Mouse (Mus musculus) limb, embryonic 11.5 days (tissue): ENCODE measurements around the gene Ier5. TPM values are rescaled to one million over a fixed set of nuclear protein-coding genes. Genes with fewer than 3 reads are reported as not detected.

Experiments used
- ATAC-seq: fragments of 200-750 bp; cut with Nextera tagmentation; 2 replicates; pipeline ENCODE4 v1.8.0; 2017; ENCODE audit warnings: low read depth; ENCODE audit not compliant: insufficient number of reproducible peaks, low FRiP score, low TSS enrichment
- DNase-seq: peaks from one replicate; pipeline ENCODE4 v3.0.0-alpha.2; 2015; ENCODE audit warnings: low spot score
- H3K27ac ChIP-seq: fragments of 300-500 bp; sonication (generic); replicated peaks from 2 replicates; pipeline ENCODE4 v1.5.1; 2014; ENCODE audit warnings: low read depth, mild to moderate bottlenecking, low read length
- H3K27me3 ChIP-seq: fragments of 300-500 bp; sonication (generic); 2 replicates; pipeline ENCODE4 v1.6.1; 2014; ENCODE audit warnings: mild to moderate bottlenecking, low read length, mixed read lengths; ENCODE audit not compliant: control insufficient read depth, insufficient read depth
- H3K36me3 ChIP-seq: fragments of 300-500 bp; sonication (generic); 2 replicates; pipeline ENCODE4 v1.6.1; 2014; ENCODE audit warnings: mild to moderate bottlenecking, low read length, moderate library complexity, mixed read lengths; ENCODE audit not compliant: control insufficient read depth, insufficient read depth
- H3K4me1 ChIP-seq: fragments of 300-500 bp; sonication (generic); 2 replicates; pipeline ENCODE4 v1.6.1; 2014; ENCODE audit warnings: low read length, mixed read lengths; ENCODE audit not compliant: control insufficient read depth, insufficient read depth
- H3K4me2 ChIP-seq: fragments of 300-500 bp; sonication (generic); 2 replicates; pipeline ENCODE4 v1.6.1; 2014; ENCODE audit warnings: low read depth, mild to moderate bottlenecking, moderate library complexity; ENCODE audit not compliant: severe bottlenecking
- H3K4me3 ChIP-seq: fragments of 300-500 bp; sonication (generic); 2 replicates; pipeline ENCODE4 v1.5.1; 2014; ENCODE audit warnings: low read depth, low read length
- H3K9ac ChIP-seq: fragments of 300-500 bp; sonication (generic); 2 replicates; pipeline ENCODE4 v1.6.1; 2014; ENCODE audit warnings: mild to moderate bottlenecking, low read length
- H3K9me3 ChIP-seq: fragments of 300-500 bp; sonication (generic); 2 replicates; pipeline ENCODE4 v1.6.1; 2016; ENCODE audit warnings: low read length; ENCODE audit not compliant: control insufficient read depth
- WGBS: fragments of 180-500 bp; shearing (Covaris S2); extraction: QIAGEN DNeasy Blood & Tissue Kit; methylation state at CpG from one replicate; pipeline ENCODE4 v1.1.7; 2014; 5-methylcytosine and 5-hydroxymethylcytosine counted together
- polyA plus RNA-seq: library from polyadenylated mRNA; unstranded; fragments of >200 nt; fragmentation: Nextera tagmentation; extraction: Ambion mirVana; gene quantifications from 2 replicates; pipeline ENCODE4 v1.2.1, GENCODE M21; 2014

Ier5 gene
- polyA plus RNA-seq: 12.4 and 15.0 TPM in 2 replicates

- Histone ChIP-seq H3K9me3 (no peaks in the 10 kb centered on the region), H3K4me3 (peak within 1 kb of the TSS; percentile 98), H3K9ac (peak within 1 kb of the TSS; percentile 97), H3K4me2 (peak within 1 kb of the TSS; percentile 83), H3K4me1 (0 out of 2 replicates have a peak, but pooled peaks cover 3% of the 10 kb centered on the region), H3K27me3 (no peaks in the 10 kb centered on the region), H3K36me3 (no peaks in the 10 kb centered on the region), H3K27ac (peak within 1 kb of the TSS; percentile 73)
- under 1% methylated on average over 40 of the region's 40 CpGs for WGBS
- DNase-seq: peak; percentile 99
- ATAC-seq: peak; percentile 97
Observed at GRCm38 (mm10) chr1:155099280-155099848, at the start of gene Ier5. TSS of gene Ier5 (minus strand) at chr1:155099636.

- ATAC-seq (no peak), DNase-seq (no peak)
- whole genome bisulfite sequencing: 80% methylated on average over 2 of the region's 2 CpGs
- H3K27ac ChIP-seq: no peak overlapping the region
- no peaks in the 10 kb centered on the region for H3K27me3 ChIP-seq
- H3K36me3 ChIP-seq: no peaks in the 10 kb centered on the region
- H3K4me3 ChIP-seq: no peak overlapping the region
- H3K4me2 ChIP-seq: no peak overlapping the region
- 0 out of 2 replicates have a peak, but pooled peaks cover 2% of the 10 kb centered on the region for H3K4me1 ChIP-seq
- no peak overlapping the region for H3K9ac ChIP-seq
- no peaks in the 10 kb centered on the region for H3K9me3 ChIP-seq
Observed at GRCm38 (mm10) chr1:155147228-155147627, 47.8 kb upstream of the Ier5 start.

DNA sequence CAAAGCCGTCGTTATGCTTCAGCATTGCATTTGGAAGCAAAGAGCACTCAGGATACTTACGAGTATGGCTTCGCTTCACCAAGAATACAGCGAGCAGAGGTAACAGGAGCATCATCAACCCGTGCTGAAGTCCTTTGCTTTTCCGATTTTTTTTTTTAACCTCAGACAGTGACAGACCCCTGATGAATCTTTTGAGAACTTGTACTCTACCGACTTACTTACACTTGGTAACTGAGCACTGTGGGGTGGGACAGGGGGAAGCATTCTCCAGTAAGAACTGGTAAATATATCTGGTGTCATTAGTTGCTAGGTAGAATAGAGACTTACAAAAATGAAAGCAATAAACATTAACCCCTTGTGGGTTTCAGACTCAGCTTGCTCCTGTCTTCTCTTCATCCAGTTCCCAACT lies 47.1 kb upstream of the Ier5 start, which contains the start of gene Mr1:
Gene Mr1 (minus strand): TSS at position 243 of the 409 bp plus-strand sequence.
- Histone ChIP-seq H3K4me2 (peak within 1 kb of the TSS; percentile 18; the same call in 1 of the 2 replicates), H3K4me3 (0 out of 2 replicates have a peak within 1 kb of the TSS, but pooled peaks have one; percentile 16), H3K27me3 (no peaks in the 10 kb centered on the region), H3K9ac (peak within 1 kb of the TSS; percentile 41; the same call in 1 of the 2 replicates), H3K27ac (no peak within 1 kb of the TSS), H3K4me1 (0 out of 2 replicates have a peak, but pooled peaks cover 2% of the 10 kb centered on the region), H3K9me3 (no peaks in the 10 kb centered on the region), H3K36me3 (no peaks in the 10 kb centered on the region)
- WGBS: 53% methylated on average over 8 of the region's 8 CpGs
- DNase-seq (peak; percentile 33), ATAC-seq (peak; percentile 81)

DNA sequence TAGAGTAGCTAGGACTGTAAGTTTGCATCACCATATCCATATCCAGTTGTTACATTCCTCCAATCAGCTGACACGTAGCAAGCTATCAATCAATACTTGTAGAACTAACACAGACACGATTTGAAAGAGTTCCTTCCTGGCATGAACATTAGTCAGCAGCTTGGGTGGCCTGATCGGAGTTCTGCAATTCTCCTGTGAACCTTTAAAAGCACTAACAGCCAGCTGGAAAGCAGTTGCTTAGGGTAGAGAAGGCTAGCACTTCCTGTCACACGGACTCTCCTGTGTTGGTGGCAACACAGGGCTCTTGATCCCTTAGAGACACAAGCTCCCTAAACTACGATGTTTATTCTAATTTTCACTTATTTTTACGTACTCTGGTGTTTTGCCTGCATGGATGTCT lies 46.2 kb upstream of the Ier5 start:
- Histone ChIP-seq H3K36me3 (no peaks in the 10 kb centered on the region), H3K9ac (no peak overlapping the region), H3K4me3 (no peak overlapping the region), H3K27ac (no peak overlapping the region), H3K4me2 (no peak overlapping the region), H3K4me1 (0 out of 2 replicates have a peak, but pooled peaks cover 2% of the 10 kb centered on the region), H3K27me3 (no peaks in the 10 kb centered on the region), H3K9me3 (no peaks in the 10 kb centered on the region)
- 48% methylated on average over 6 of the region's 6 CpGs for WGBS
- ATAC-seq (no peak), DNase-seq (no peak)

- 71% methylated on average over 2 of the region's 2 CpGs for WGBS
- no peaks in the 10 kb centered on the region for H3K9me3 ChIP-seq
- ATAC-seq: no peak
- no peak overlapping the region for H3K27ac ChIP-seq
- no peaks in the 10 kb centered on the region for H3K4me1 ChIP-seq
- no peak overlapping the region for H3K4me2 ChIP-seq
- no peak overlapping the region for H3K4me3 ChIP-seq
- H3K36me3 ChIP-seq: no peaks in the 10 kb centered on the region
- no peak overlapping the region for H3K9ac ChIP-seq
- no peaks in the 10 kb centered on the region for H3K27me3 ChIP-seq
- DNase-seq: no peak
Observed at GRCm38 (mm10) chr1:155140076-155140475, 40.6 kb upstream of the Ier5 start.

- Histone ChIP-seq H3K4me1 (no peaks in the 10 kb centered on the region), H3K4me2 (no peak overlapping the region), H3K9ac (no peak overlapping the region), H3K9me3 (no peaks in the 10 kb centered on the region), H3K36me3 (no peaks in the 10 kb centered on the region), H3K27ac (no peak overlapping the region), H3K4me3 (no peak overlapping the region), H3K27me3 (no peaks in the 10 kb centered on the region)
- DNase-seq (no peak), ATAC-seq (no peak)
- 92% methylated on average over 7 of the region's 7 CpGs for WGBS
Observed at GRCm38 (mm10) chr1:155138795-155139194, 39.4 kb upstream of the Ier5 start.

DNA sequence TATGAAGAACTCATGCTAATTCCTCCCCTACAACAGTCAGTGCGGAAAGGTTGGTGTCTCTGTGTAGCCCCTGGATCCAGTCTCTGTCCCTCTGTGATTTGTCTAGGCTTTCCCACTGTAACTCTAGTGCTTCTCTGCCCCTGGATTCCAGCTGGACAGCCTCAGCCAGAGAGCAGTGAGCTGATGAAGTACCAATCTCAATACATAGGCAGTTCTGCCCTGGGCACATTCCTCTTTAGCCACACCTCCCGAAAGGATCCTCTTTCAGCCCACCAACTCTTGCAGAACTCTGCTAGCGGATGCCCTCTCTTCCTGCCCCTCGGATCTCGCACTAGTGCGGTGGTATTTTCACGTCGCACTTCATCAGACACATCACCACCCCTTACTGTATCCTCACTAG lies 35.4 kb upstream of the Ier5 start:
- Histone ChIP-seq H3K9ac (no peak overlapping the region), H3K27me3 (no peaks in the 10 kb centered on the region), H3K36me3 (no peaks in the 10 kb centered on the region), H3K4me2 (no peak overlapping the region), H3K27ac (no peak overlapping the region), H3K4me3 (no peak overlapping the region), H3K4me1 (no peaks in the 10 kb centered on the region), H3K9me3 (no peaks in the 10 kb centered on the region)
- WGBS: 43% methylated on average over 8 of the region's 8 CpGs
- DNase-seq (no peak), ATAC-seq (no peak)

DNA sequence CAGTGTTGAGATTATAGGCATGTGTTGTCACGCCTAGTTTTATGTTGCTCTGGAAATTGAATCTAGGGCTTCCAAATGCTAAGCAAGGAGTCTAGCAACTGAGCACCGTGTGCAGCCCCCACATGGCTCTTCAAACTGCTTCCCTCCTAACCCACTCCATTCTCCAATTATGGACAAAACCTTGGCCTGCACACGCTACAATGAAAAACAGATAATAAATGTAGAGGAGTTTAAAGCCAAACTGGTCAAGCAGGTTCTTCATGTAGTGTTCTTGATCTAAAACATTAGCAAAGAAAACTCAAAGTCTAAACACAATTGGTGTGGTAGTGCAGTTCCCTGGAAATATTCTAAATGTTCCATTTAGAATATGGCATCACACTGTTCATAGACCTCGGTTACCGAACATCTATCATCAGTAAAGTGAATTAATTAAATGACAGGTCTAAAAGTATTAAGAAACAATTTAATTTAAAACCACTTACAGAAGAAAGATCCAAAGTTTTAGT lies 28.0 kb upstream of the Ier5 start:
- WGBS: 84% methylated on average over 5 of the region's 5 CpGs
- no peaks in the 10 kb centered on the region; the same call in 1 of the 2 replicates for H3K4me1 ChIP-seq
- ATAC-seq (no peak), DNase-seq (no peak)
- no peak overlapping the region for H3K9ac ChIP-seq
- H3K4me2 ChIP-seq: no peak overlapping the region
- no peak overlapping the region for H3K27ac ChIP-seq
- no peaks in the 10 kb centered on the region for H3K36me3 ChIP-seq
- no peaks in the 10 kb centered on the region for H3K9me3 ChIP-seq
- no peaks in the 10 kb centered on the region for H3K27me3 ChIP-seq
- no peak overlapping the region for H3K4me3 ChIP-seq
